Mouse (Mus musculus): ENCODE measurements at regions not wholly inside any gene's neighbourhood (a gene's known extent, or its start where the extent isn't known, plus 50 kb on each side); places are given as distances from the start of the nearest gene placed in this dataset.

DNA sequence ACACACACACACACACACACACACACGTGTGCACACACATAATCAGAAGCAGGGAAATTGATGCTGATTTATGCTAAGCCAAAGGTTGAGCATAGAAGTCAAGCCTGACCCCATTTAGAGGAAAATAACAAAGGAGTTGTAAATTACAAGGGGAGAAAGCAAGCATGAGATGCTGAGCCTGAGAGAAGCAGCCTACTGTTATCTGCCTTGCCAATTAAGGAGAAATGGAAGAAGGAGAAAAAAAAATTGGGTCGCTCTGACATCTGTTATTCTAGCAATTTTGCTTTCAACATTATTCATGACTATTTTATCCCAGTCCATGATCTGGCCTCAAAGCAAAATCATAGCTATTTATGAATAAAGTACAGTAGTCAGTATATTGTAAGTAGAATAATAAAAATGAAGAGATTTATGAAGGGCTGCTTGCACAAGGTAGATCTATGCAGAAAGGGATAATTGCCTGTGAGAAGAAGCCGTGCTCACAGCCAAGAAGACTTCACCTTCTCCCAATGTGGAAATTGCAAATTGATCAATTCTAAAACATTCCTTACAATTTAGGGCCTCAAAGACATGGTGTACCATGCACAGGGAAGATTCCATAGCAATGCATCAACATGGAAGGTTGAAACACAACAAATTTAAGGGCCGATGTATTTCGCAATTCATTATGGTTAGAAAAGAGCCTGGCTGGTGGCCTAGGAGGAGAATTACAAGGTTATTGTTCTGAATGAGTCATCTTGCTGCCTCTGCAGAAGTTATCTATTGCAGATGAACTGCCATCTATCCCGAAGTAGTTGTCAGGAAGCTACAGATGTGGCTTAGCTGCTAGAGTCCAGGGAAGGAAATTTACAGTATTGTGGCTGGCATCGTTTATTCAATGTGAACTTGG lies 585.7 kb downstream of the Zfp619 start:
- Histone ChIP-seq H3K4me2 (no peak overlapping the region), H3K27me3 (ENCODE audit: control insufficient read depth, insufficient read depth, low read length) (no peaks in the 10 kb centered on the region), H3K9me3 (replicated peaks; ENCODE audit: control insufficient read depth, low read length) (no peaks in the 10 kb centered on the region), H3K36me3 (ENCODE audit: control insufficient read depth, insufficient read depth, low read length) (no peaks in the 10 kb centered on the region), H3K9ac (ENCODE audit: low read depth, low read length) (no peak overlapping the region), H3K4me3 (ENCODE audit: low read depth, low read length) (no peak overlapping the region), H3K4me1 (ENCODE audit: control insufficient read depth, insufficient read depth, low read length) (no peaks in the 10 kb centered on the region), H3K27ac (ENCODE audit: low read depth, low read length) (no peak overlapping the region)
- 79% methylated on average over 7 of the region's 7 CpGs for WGBS (ENCODE audit: insufficient replicate concordance)
- ATAC-seq (replicated peaks; ENCODE audit: insufficient number of reproducible peaks, low FRiP score, low TSS enrichment), result no peak

DNA sequence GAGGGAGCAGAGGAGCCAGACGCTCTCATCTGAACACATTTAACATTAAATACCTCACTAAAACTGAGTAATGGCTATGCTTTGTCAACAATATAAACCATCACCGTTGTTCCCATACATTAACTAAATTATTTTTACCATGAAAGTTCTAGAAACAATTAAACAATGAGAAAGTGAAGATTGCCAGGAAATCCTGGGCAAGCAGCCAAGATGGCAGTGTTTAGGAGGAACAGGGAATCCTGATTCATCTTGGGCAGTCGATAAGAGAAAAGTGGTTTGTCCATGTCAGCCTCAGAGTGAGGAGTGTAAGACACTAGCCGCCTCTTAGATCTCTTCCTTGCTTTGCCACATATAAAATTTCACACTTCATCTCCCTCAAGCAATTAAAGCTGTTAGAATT lies 625.3 kb downstream of the Zfp619 start:
- WGBS (ENCODE audit: insufficient replicate concordance), result 63% methylated on average over 4 of the region's 4 CpGs
- Histone ChIP-seq H3K4me3 (ENCODE audit: low read depth, low read length) (no peak overlapping the region), H3K36me3 (ENCODE audit: control insufficient read depth, insufficient read depth, low read length) (no peaks in the 10 kb centered on the region), H3K4me2 (no peak overlapping the region), H3K9ac (ENCODE audit: low read depth, low read length) (no peak overlapping the region), H3K9me3 (replicated peaks; ENCODE audit: control insufficient read depth, low read length) (no peaks in the 10 kb centered on the region), H3K4me1 (ENCODE audit: control insufficient read depth, insufficient read depth, low read length) (no peaks in the 10 kb centered on the region), H3K27me3 (ENCODE audit: control insufficient read depth, insufficient read depth, low read length) (no peaks in the 10 kb centered on the region), H3K27ac (ENCODE audit: low read depth, low read length) (no peak overlapping the region)
- ATAC-seq (replicated peaks; ENCODE audit: insufficient number of reproducible peaks, low FRiP score, low TSS enrichment), result no peak

DNA sequence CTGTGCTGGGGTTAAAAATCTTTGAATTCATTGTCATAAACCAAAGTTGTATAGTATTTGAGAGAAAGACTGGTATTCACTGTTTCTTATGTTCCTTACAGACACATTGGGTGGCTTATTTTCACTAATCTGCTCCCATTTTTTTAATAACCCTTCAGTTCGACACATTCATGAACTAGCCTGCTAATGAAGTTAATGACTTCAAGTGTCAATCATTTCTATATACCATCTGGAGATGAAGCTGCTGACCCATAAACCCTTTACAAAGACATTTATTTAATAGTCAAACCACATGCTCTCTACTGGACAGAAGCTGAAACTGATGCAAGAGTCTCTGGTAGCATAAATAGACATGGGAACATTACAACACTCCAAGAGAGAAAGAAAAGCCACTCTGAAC lies 626.9 kb downstream of the Zfp619 start:
- ATAC-seq (replicated peaks; ENCODE audit: insufficient number of reproducible peaks, low FRiP score, low TSS enrichment), result no peak
- WGBS (ENCODE audit: insufficient replicate concordance), result 72% methylated on average over 1 of the region's 1 CpGs
- H3K36me3 ChIP-seq (ENCODE audit: control insufficient read depth, insufficient read depth, low read length), result no peaks in the 10 kb centered on the region
- H3K4me2 ChIP-seq, result no peak overlapping the region
- H3K4me1 ChIP-seq (ENCODE audit: control insufficient read depth, insufficient read depth, low read length), result no peaks in the 10 kb centered on the region
- H3K4me3 ChIP-seq (ENCODE audit: low read depth, low read length), result no peak overlapping the region
- no peaks in the 10 kb centered on the region for H3K27me3 ChIP-seq (ENCODE audit: control insufficient read depth, insufficient read depth, low read length)
- no peak overlapping the region for H3K9ac ChIP-seq (ENCODE audit: low read depth, low read length)
- H3K27ac ChIP-seq (ENCODE audit: low read depth, low read length), result no peak overlapping the region
- H3K9me3 ChIP-seq (replicated peaks; ENCODE audit: control insufficient read depth, low read length), result no peaks in the 10 kb centered on the region

DNA sequence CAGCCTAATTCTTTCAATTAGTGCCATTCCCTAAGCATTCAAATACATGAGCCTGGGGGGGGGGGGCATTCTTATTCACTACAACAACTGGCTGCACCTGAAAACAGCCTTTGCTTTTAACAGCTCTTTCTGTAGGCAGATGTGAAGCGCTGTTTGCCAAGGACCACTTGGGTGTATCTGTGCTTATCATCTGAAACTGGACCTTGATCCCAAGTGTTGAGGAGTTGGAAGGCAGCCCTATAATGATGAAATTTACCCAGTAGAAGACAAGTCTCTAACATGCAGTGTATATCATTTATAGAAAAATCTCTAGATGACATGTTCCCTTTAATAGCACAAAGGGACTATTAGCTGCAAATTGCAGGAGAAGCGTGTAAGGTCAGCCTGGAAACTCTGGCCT lies 660.0 kb downstream of the Zfp619 start:
- no peak overlapping the region for H3K27ac ChIP-seq (ENCODE audit: low read depth, low read length)
- H3K36me3 ChIP-seq (ENCODE audit: control insufficient read depth, insufficient read depth, low read length), result no peaks in the 10 kb centered on the region
- H3K27me3 ChIP-seq (ENCODE audit: control insufficient read depth, insufficient read depth, low read length), result no peaks in the 10 kb centered on the region
- ATAC-seq (replicated peaks; ENCODE audit: insufficient number of reproducible peaks, low FRiP score, low TSS enrichment), result no peak
- no peak overlapping the region for H3K4me2 ChIP-seq
- no peaks in the 10 kb centered on the region for H3K4me1 ChIP-seq (ENCODE audit: control insufficient read depth, insufficient read depth, low read length)
- no peak overlapping the region for H3K9ac ChIP-seq (ENCODE audit: low read depth, low read length)
- 84% methylated on average over 2 of the region's 2 CpGs for WGBS (ENCODE audit: insufficient replicate concordance)
- H3K9me3 ChIP-seq (replicated peaks; ENCODE audit: control insufficient read depth, low read length), result no peaks in the 10 kb centered on the region
- H3K4me3 ChIP-seq (ENCODE audit: low read depth, low read length), result no peak overlapping the region

DNA sequence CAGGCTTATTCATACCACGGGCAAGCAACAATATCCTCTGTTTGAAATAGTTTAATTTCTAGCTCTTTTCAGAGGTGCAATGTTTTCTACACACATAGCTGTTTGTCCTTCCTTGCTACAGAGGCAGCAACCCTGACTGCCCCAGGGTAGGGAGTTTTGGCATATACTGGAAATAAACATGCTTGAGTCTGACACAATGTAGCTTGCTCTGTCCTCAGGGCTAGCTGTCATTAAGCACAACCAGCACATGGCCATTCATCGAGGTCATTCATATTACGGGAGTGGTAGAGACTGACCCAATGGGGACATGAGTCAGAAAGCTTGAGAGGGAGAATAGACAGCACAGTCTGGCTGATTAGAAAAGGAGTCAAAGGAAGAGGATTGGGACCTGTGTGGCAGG lies 677.8 kb downstream of the Zfp619 start:
- H3K4me3 ChIP-seq (ENCODE audit: low read depth, low read length), result no peak overlapping the region
- H3K27me3 ChIP-seq (ENCODE audit: control insufficient read depth, insufficient read depth, low read length), result no peaks in the 10 kb centered on the region
- H3K4me2 ChIP-seq, result no peak overlapping the region
- H3K36me3 ChIP-seq (ENCODE audit: control insufficient read depth, insufficient read depth, low read length), result no peaks in the 10 kb centered on the region
- no peak for ATAC-seq (replicated peaks; ENCODE audit: insufficient number of reproducible peaks, low FRiP score, low TSS enrichment)
- H3K4me1 ChIP-seq (ENCODE audit: control insufficient read depth, insufficient read depth, low read length), result no peaks in the 10 kb centered on the region
- 76% methylated on average over 3 of the region's 3 CpGs for WGBS (ENCODE audit: insufficient replicate concordance)
- no peaks in the 10 kb centered on the region for H3K9me3 ChIP-seq (replicated peaks; ENCODE audit: control insufficient read depth, low read length)
- no peak overlapping the region for H3K27ac ChIP-seq (ENCODE audit: low read depth, low read length)
- H3K9ac ChIP-seq (ENCODE audit: low read depth, low read length), result no peak overlapping the region

DNA sequence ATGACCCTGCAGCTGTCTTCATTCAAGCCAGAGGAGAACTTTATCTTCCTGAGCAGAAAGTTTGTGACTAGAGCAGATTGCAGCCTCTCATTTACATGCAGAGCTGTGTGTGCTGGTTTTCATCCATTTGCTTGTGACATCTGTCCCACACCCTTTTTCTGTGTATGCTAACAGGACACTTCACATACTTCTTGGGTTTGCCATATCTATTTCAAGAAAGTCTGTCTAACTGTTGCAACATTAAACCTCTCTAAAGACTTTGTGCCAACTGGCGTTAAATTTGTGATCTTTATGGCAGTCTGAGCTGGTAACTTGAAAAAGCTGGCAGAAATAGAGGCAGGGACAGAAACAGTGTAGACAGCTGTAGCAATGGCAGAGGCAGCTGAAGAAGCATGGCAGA lies 685.0 kb downstream of the Zfp619 start:
- Histone ChIP-seq H3K4me1 (ENCODE audit: control insufficient read depth, insufficient read depth, low read length) (no peaks in the 10 kb centered on the region), H3K27me3 (ENCODE audit: control insufficient read depth, insufficient read depth, low read length) (no peaks in the 10 kb centered on the region), H3K9me3 (replicated peaks; ENCODE audit: control insufficient read depth, low read length) (no peaks in the 10 kb centered on the region), H3K4me3 (ENCODE audit: low read depth, low read length) (no peak overlapping the region), H3K27ac (ENCODE audit: low read depth, low read length) (no peak overlapping the region), H3K36me3 (ENCODE audit: control insufficient read depth, insufficient read depth, low read length) (no peaks in the 10 kb centered on the region), H3K4me2 (no peak overlapping the region), H3K9ac (ENCODE audit: low read depth, low read length) (no peak overlapping the region)
- ATAC-seq (replicated peaks; ENCODE audit: insufficient number of reproducible peaks, low FRiP score, low TSS enrichment), result no peak
- WGBS (ENCODE audit: insufficient replicate concordance), result 63% methylated on average over 1 of the region's 1 CpGs

DNA sequence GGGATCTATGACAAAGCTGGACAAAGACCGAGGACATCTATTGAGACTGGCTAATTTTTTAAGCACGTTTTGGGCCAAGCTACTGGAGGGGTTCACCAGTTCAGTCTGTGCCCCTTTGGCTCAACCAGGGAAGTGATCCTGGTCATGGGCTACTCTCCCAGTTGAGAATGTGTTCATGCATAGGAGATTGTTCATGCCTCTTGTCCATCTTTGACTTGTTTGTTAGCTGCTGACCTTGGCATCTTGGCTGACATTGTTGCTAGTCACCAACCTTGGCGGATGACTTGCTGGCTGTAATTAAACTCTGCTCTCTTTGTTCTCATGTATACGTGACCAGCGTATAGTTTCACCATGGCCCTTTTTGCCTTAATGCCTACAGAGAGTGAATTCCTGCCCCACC lies 686.2 kb upstream of the Vstm2b start:
- no peak for ATAC-seq (replicated peaks; ENCODE audit: insufficient number of reproducible peaks, low FRiP score, low TSS enrichment)
- Histone ChIP-seq H3K27me3 (ENCODE audit: control insufficient read depth, insufficient read depth, low read length) (no peaks in the 10 kb centered on the region), H3K4me2 (no peak overlapping the region), H3K36me3 (ENCODE audit: control insufficient read depth, insufficient read depth, low read length) (no peaks in the 10 kb centered on the region), H3K9me3 (replicated peaks; ENCODE audit: control insufficient read depth, low read length) (no peaks in the 10 kb centered on the region), H3K27ac (ENCODE audit: low read depth, low read length) (no peak overlapping the region), H3K4me1 (ENCODE audit: control insufficient read depth, insufficient read depth, low read length) (no peaks in the 10 kb centered on the region), H3K9ac (ENCODE audit: low read depth, low read length) (no peak overlapping the region), H3K4me3 (ENCODE audit: low read depth, low read length) (no peak overlapping the region)
- WGBS (ENCODE audit: insufficient replicate concordance), result 85% methylated on average over 5 of the region's 5 CpGs

DNA sequence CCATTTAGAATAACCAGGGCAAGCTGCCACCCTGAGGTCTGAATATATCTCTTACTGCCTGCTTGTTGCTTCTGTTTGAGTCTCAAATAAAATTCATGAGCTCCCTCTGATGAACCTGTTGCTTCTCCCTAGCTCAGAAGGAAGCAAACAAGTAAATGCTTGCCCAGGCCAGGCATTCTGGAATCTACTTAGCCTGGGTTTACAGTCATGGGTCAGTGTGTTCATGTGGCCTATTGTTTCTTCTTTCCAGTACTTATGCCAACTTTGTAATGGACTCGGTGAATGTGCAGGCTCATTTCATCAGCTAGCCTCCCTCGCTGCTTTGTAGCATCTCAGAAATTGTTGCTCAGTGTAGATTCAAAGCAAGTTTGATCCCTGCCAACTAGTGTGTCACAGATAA lies 685.6 kb upstream of the Vstm2b start:
- Histone ChIP-seq H3K27ac (ENCODE audit: low read depth, low read length) (no peak overlapping the region), H3K9me3 (replicated peaks; ENCODE audit: control insufficient read depth, low read length) (no peaks in the 10 kb centered on the region), H3K4me3 (ENCODE audit: low read depth, low read length) (no peak overlapping the region), H3K9ac (ENCODE audit: low read depth, low read length) (no peak overlapping the region), H3K4me1 (ENCODE audit: control insufficient read depth, insufficient read depth, low read length) (no peaks in the 10 kb centered on the region), H3K36me3 (ENCODE audit: control insufficient read depth, insufficient read depth, low read length) (no peaks in the 10 kb centered on the region), H3K4me2 (no peak overlapping the region), H3K27me3 (ENCODE audit: control insufficient read depth, insufficient read depth, low read length) (no peaks in the 10 kb centered on the region)
- 77% methylated on average over 2 of the region's 2 CpGs for WGBS (ENCODE audit: insufficient replicate concordance)
- ATAC-seq (replicated peaks; ENCODE audit: insufficient number of reproducible peaks, low FRiP score, low TSS enrichment), result no peak

DNA sequence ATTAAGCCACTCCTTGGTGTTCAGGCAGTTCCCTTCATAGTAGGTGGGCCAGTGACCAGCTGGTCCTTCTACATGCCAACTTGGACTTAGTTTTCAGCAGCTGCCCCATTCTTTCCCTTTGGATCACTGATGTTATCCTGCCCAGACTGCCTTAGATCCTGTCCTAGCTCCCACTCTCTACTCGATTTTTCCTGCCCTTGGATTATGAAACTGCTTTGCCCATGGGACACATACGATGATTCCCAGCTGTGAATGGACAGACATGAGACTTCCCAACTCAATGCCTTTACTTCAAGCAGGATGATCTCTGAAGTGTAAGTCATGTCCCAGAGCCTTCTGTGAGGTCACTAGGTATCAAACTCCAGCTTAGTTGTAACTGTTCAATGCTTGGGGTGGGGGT lies 684.5 kb upstream of the Vstm2b start:
- Histone ChIP-seq H3K4me3 (ENCODE audit: low read depth, low read length) (no peak overlapping the region), H3K4me2 (no peak overlapping the region), H3K27me3 (ENCODE audit: control insufficient read depth, insufficient read depth, low read length) (no peaks in the 10 kb centered on the region), H3K9ac (ENCODE audit: low read depth, low read length) (no peak overlapping the region), H3K9me3 (replicated peaks; ENCODE audit: control insufficient read depth, low read length) (no peaks in the 10 kb centered on the region), H3K36me3 (ENCODE audit: control insufficient read depth, insufficient read depth, low read length) (no peaks in the 10 kb centered on the region), H3K27ac (ENCODE audit: low read depth, low read length) (no peak overlapping the region), H3K4me1 (ENCODE audit: control insufficient read depth, insufficient read depth, low read length) (no peaks in the 10 kb centered on the region)
- ATAC-seq (replicated peaks; ENCODE audit: insufficient number of reproducible peaks, low FRiP score, low TSS enrichment), result no peak
- 81% methylated on average over 2 of the region's 2 CpGs for WGBS (ENCODE audit: insufficient replicate concordance)

Measured in heart, embryonic 11.5 days (tissue).